In the genomic region with DNA sequence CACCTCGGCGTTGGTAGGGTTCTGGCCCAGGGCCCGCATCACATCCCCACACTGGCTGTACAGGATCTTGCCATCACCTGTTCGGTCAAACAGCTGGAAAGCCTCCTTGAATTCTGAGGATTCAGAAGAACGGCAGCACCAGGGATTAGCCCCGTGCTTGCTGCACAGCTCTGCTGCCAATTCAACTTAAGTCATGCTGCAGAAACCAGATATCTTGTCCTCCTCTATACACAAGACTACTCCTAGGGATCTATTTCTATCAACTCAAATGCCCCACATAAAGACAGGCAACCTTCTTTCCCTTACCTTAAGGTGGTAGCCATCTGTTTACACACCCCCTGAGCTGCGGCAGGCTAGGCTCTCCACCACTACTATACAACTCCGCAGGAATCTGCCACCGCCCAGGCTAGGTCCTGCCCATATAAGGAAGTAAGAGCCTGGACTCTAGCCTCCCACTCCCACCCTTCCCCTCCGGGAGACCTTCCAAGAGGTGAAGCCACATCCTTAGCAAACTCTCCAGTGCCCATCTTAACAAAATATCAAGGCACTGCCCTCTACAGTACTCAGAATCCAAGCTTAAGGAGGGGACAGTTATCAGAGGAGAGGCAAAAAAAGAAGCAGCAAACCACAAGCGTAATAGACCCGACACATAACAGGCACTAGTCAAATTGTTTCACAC, we compare ENCODE assay signal across 8 mouse cellular contexts. TPM values are rescaled to one million over a fixed set of nuclear protein-coding genes. Genes with fewer than 3 reads are reported as not detected.
DNase-seq lines count a peak whose midpoint lies in the region; ATAC-seq lines count a peak whose summit lies in the region.

No protein-coding gene starts in this region.

- intact Hi-C loops in heart, postnatal 10 days (cut with DNase I): loop anchor here (2.0 kb wide), 1 partner anchor 34 kb away; a partner anchor contains a TSS

- H3K36me3 ChIP-seq in erythroblast, embryonic 14.5 days (ENCODE audit: control insufficient read depth): peaks cover 50% of the 10 kb centered on the region

- peaks cover 56% of the 10 kb centered on the region for H3K4me1 ChIP-seq in erythroblast, embryonic 14.5 days (ENCODE audit: control insufficient read depth)

- DNase-seq in cerebellum, adult 11 months: peak; percentile 50
- peak; percentile 51 for DNase-seq in adrenal gland, postnatal 25 days
- DNase-seq in heart, postnatal 10 days: peak; percentile 78 to 83
- DNase-seq in kidney, postnatal 36 days: peak; percentile 76 to 81
- DNase-seq in lung, postnatal 25 days (ENCODE audit: low spot score): peak; percentile 90
- DNase-seq in right cerebral cortex, postnatal 10 days (ENCODE audit: low spot score in 2 of 2): peak; percentile 70 to 71

- H3K4me3 ChIP-seq in erythroblast, embryonic 14.5 days (replicated peaks): peak overlapping the region; percentile 88

- no peak for ATAC-seq in cerebellum, adult (ENCODE audit: insufficient number of reproducible peaks, low FRiP score, low TSS enrichment)

- no peaks in the 10 kb centered on the region for H3K27me3 ChIP-seq in erythroblast, embryonic 14.5 days (ENCODE audit: control insufficient read depth)

- no peaks in the 10 kb centered on the region for H3K9me3 ChIP-seq in erythroblast, embryonic 14.5 days (ENCODE audit: control insufficient read depth, low read length)

RNA-seq across cellular contexts. Expression of a gene that starts 1.2 kb away (rescaled TPM):
- 791 and 820 TPM in 2 replicates for total RNA-seq in adrenal gland, postnatal 25 days (2021)
- polyA plus RNA-seq in erythroblast, embryonic 14.5 days (2012): 36.6 and 41.6 TPM in 2 replicates
- 100 to 1,000 TPM; 500 to 506 TPM for total RNA-seq in heart, postnatal 10 days (2021)

RNA-seq across cellular contexts. Expression of a gene that starts 5.7 kb away (rescaled TPM):
- total RNA-seq in adrenal gland, postnatal 25 days (2021): 5.0 and 6.9 TPM in 2 replicates
- 0.63 and 0.76 TPM in 2 replicates for polyA plus RNA-seq in erythroblast, embryonic 14.5 days (2012)
- total RNA-seq in heart, postnatal 10 days (2021): 1 to 10 TPM; 4.1 to 4.5 TPM

RNA-seq across cellular contexts. Expression of a gene that starts 32.9 kb away (rescaled TPM):
- total RNA-seq in adrenal gland, postnatal 25 days (2021): 18.1 and 22.9 TPM in 2 replicates
- polyA plus RNA-seq in erythroblast, embryonic 14.5 days (2012): 2.7 and 2.9 TPM in 2 replicates
- total RNA-seq in heart, postnatal 10 days (2021): 10 to 100 TPM; 28.5 to 29.9 TPM

RNA-seq across cellular contexts. Expression of a gene that starts 33.7 kb away (rescaled TPM):
- 107 and 125 TPM in 2 replicates for total RNA-seq in adrenal gland, postnatal 25 days (2021)
- 19.2 and 19.5 TPM in 2 replicates for polyA plus RNA-seq in erythroblast, embryonic 14.5 days (2012)
- 10 to 100 TPM; 83.6 to 95.9 TPM for total RNA-seq in heart, postnatal 10 days (2021)

RNA-seq across cellular contexts. Expression of a gene that starts 54.8 kb away (rescaled TPM):
- 9.1 and 13.6 TPM in 2 replicates for total RNA-seq in adrenal gland, postnatal 25 days (2021)
- 1.6 and 1.9 TPM in 2 replicates for polyA plus RNA-seq in erythroblast, embryonic 14.5 days (2012)
- total RNA-seq in heart, postnatal 10 days (2021): 10 to 100 TPM in 1 of 2 experiments, 1 to 10 TPM in 1; 9.8 to 10.1 TPM
